Mouse (Mus musculus): ENCODE data around the gene Epb41l1. TPM values are rescaled to one million over a fixed set of nuclear protein-coding genes. Genes with fewer than 3 reads are reported as not detected.

Epb41l1 gene
- total RNA-seq, 1 experiment from 2014 or later: 0.70 TPM

- no peak for ATAC-seq (ENCODE audit: extremely low read depth, insufficient number of reproducible peaks, low FRiP score, poor library complexity, severe bottlenecking)
Observed at GRCm38 (mm10) chr2:156452149-156452536, 31.4 kb downstream of the Epb41l1 start.

DNA sequence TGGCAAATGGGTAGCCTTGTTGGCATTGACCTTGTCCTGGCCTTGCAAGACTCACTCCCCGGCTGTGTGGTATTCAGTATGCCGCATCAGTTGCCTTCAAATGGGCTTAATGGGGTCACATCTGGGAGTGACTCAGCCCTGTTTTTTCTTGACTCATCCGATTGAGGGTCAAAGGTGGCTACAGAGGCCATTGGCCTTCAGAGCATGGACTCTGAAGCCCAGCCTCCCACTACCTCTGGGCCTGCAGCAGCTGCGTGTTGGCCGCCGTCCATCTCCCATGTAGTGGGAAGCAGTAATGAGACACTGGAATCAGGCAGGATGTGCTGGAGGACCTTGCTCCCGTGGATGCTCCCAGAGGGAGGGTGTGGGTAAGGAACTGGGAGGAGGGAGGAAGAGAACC lies 33.1 kb downstream of the Epb41l1 start:
- ATAC-seq (ENCODE audit: extremely low read depth, insufficient number of reproducible peaks, low FRiP score, poor library complexity, severe bottlenecking): no peak

DNA sequence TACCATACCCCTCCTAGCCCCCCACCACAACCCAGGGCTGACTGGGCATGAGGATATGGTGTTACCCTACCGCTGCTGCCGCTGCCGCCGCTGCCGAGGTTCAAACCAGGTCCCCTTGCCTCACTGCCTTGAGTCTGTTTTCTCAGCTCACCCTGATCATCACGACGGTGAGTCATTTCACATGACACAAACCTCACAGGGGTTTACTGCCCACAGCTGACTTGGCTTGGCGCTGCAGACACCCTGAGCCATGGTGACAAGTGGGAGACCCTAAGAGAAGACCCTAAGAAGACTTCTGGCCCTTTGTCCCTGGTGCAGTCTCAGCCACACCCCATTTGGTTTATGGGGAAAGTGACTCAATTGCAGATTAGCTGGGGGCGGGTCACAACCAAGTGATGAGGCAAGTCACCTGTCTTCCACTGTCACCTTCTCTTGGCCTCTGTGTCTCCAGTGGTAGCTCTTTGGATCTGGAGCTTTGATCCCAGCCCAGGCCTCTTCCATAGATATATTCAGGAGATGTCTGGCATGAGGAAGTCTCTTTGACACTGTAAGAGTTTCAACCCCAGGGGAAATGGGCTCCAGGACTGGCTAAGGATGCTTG lies 34.9 kb downstream of the Epb41l1 start:
- ATAC-seq (ENCODE audit: extremely low read depth, insufficient number of reproducible peaks, low FRiP score, poor library complexity, severe bottlenecking): no peak

DNA sequence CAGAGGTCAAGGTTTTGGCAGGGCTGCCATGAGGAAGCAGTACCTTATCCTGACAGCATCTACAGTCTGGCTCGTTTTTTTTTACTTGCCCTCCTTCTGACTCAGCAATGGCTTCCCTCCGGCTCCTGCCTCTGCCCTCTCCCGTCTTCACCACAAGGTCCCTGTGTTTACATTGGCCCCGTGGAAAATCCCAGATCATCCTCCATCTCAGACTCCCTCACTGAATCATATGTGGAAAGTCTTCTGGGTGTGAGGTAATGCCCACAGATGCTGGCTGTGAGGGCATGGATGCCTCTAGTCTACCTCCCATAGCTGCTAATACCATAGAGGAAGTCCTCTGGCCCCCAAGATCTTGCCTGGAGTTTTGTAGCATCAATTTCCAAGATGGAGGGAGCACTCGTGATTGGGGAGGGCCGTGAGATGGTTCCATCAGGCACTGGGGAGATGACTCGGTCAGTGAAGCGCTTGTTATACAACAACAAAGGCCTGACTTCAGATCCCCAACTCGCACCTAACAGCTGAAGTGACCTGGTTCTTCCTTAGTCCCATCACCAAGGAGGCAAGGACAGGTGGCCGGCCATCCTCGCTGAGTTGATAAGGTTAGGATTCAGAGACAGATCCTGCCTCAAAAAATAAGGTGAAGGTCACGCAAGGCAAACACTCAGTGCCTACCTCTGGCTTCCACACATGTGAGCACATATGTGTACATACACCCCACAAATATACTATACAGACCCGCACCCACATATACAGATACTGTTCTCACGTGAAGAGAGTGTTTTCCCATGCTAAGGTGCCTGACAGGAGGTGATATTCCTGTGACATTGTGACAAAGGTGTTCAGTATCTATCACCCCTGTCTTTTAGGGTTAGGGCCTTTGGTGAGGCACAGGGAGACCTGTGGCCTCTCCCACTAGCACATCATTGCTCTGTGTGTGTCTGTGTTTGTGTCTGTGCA lies 36.0 kb downstream of the Epb41l1 start:
- ATAC-seq (ENCODE audit: extremely low read depth, insufficient number of reproducible peaks, low FRiP score, poor library complexity, severe bottlenecking): no peak

- ATAC-seq (ENCODE audit: extremely low read depth, insufficient number of reproducible peaks, low FRiP score, poor library complexity, severe bottlenecking): no peak
Observed at GRCm38 (mm10) chr2:156457343-156457717, 36.6 kb downstream of the Epb41l1 start.

- no peak for ATAC-seq (ENCODE audit: extremely low read depth, insufficient number of reproducible peaks, low FRiP score, poor library complexity, severe bottlenecking)
Observed at GRCm38 (mm10) chr2:156460470-156460869, 39.8 kb downstream of the Epb41l1 start.

GRCm38 (mm10) chr2:156462154-156463029 lies 41.7 kb downstream of the Epb41l1 start:
- no peak for ATAC-seq (ENCODE audit: extremely low read depth, insufficient number of reproducible peaks, low FRiP score, poor library complexity, severe bottlenecking)

- ATAC-seq (ENCODE audit: extremely low read depth, insufficient number of reproducible peaks, low FRiP score, poor library complexity, severe bottlenecking): no peak
Observed at GRCm38 (mm10) chr2:156464416-156464815, 43.7 kb downstream of the Epb41l1 start.

DNA sequence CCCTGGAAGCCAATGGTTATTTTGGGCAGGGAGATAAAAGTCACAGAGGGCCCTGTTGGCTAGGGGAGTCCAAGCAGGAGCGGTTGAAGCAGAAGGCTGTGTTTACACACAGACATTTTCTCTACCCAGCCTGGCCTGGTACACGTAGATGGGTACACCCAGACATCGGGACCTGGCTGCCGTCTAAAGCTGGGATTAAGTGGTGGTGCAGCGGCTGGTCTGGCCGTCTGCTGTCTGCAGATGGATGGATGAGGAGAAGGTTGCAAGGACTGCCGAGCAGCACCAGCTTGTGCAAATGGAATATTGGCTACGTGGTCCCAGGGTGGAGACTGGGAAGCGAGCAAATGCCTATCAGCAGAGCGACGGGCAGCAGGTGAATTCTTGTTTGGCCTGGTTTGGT lies 46.8 kb downstream of the Epb41l1 start:
- ATAC-seq (ENCODE audit: extremely low read depth, insufficient number of reproducible peaks, low FRiP score, poor library complexity, severe bottlenecking): no peak

- no peak for ATAC-seq (ENCODE audit: extremely low read depth, insufficient number of reproducible peaks, low FRiP score, poor library complexity, severe bottlenecking)
Observed at GRCm38 (mm10) chr2:156468890-156469289, 48.2 kb downstream of the Epb41l1 start.

- no peak for ATAC-seq (ENCODE audit: extremely low read depth, insufficient number of reproducible peaks, low FRiP score, poor library complexity, severe bottlenecking)
Observed at GRCm38 (mm10) chr2:156469508-156469907, 48.8 kb downstream of the Epb41l1 start.

- no peak for ATAC-seq (ENCODE audit: extremely low read depth, insufficient number of reproducible peaks, low FRiP score, poor library complexity, severe bottlenecking)
Observed at GRCm38 (mm10) chr2:156470938-156471337, 50.2 kb downstream of the Epb41l1 start.

DNA sequence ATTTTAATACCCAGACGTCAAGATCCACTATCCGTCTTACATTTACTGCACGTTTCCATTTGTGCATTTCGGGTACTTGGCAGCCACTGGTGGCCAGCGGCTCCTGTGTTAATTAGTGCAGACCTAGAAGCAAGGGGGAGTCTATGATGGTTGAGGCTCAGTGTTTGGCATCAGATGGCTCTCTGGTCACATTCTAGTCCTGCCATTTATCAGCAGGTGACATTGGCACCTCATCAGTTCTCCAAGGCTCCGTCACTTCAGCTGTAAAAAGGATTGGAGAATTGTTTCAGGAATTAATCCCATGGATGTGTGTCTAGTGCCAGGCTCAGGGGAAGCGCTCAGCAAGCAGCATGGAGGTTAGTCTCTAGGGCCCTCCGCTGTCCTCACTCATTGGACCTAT lies 51.6 kb downstream of the Epb41l1 start:
- ATAC-seq (ENCODE audit: extremely low read depth, insufficient number of reproducible peaks, low FRiP score, poor library complexity, severe bottlenecking): no peak

DNA sequence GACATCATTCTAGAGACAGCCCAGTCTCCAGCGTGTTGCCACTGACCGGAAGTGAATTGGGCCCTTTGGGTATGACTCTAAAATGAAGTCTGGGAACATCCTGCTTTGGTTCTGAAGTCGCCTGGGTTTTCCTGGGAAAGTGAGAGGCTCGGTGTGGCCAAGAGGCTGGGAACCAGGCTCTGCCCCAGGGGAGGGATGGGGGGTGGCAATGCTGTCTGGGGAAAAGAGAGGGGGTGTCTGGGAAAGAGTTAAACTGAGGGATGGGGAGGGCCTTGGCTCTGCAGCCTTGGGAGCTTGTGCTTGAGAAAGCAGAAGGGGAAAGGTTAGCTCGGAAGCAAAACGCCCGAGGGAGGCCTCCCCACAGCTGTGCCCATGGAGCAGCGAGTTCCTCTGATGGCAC lies 53.0 kb downstream of the Epb41l1 start:
- no peak for ATAC-seq (ENCODE audit: extremely low read depth, insufficient number of reproducible peaks, low FRiP score, poor library complexity, severe bottlenecking)

GRCm38 (mm10) chr2:156474111-156474510 lies 53.4 kb downstream of the Epb41l1 start:
- no peak for ATAC-seq (ENCODE audit: extremely low read depth, insufficient number of reproducible peaks, low FRiP score, poor library complexity, severe bottlenecking)

DNA sequence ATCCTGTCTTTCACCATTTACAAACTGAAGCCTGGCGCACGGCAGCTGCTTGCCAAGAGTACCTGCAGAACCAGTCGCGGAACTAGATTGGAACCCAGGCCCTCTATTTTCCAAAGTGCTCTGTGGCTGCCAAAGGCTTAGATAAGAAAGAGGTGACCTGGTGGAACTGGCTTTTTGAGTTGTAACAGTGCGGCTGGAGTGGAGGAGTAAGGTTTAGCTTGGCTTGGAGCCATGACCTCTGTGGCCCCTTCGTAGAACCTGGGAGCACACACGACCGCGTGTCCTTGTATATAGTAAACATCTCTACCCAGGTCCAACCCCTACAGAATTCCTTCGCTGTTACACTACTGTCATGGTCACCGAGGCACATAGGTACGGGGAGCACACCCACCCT lies 54.2 kb downstream of the Epb41l1 start:
- ATAC-seq (ENCODE audit: extremely low read depth, insufficient number of reproducible peaks, low FRiP score, poor library complexity, severe bottlenecking): no peak

DNA sequence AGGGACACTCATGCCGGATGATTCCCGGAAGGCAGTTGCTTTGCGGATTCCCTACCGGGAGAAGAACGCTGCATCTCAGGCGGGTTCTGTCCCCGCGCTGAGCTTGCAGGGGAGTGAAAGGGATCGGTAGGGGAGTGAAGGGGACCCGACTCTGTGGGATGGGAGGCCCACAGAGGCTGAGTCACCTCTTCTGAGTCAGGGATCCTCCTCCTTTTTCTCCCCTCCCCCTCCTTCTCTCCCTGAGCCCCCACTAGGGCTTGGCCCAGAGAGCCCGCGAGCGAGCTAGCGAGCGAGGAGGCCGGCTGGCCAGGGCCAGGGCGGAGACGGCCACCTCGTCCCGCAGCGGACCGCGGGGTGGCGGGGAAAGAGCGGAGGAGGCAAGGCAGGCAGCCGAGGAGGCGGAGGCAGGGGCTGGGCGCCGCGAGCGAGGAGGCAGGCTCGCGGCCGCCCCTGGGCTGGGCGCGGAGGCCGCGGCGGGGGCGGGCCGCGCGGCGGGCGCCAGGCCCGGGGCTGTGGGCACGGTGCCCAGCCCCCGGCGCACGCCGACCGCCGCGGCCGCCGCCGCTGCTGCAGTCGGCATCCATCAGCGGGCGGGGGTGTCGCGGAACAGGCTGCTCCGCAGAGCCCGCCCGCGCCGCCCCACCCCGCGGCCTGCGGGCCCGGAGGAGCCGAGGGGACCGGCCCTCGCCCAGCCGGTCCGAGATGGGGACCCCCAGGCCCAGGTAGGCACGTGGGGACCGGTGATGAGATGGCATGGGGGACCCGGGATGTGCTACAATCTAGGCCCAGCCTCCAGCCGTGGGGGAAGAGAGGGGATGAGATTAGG lies 54.8 kb downstream of the Epb41l1 start:
- no peak for ATAC-seq (ENCODE audit: extremely low read depth, insufficient number of reproducible peaks, low FRiP score, poor library complexity, severe bottlenecking)

DNA sequence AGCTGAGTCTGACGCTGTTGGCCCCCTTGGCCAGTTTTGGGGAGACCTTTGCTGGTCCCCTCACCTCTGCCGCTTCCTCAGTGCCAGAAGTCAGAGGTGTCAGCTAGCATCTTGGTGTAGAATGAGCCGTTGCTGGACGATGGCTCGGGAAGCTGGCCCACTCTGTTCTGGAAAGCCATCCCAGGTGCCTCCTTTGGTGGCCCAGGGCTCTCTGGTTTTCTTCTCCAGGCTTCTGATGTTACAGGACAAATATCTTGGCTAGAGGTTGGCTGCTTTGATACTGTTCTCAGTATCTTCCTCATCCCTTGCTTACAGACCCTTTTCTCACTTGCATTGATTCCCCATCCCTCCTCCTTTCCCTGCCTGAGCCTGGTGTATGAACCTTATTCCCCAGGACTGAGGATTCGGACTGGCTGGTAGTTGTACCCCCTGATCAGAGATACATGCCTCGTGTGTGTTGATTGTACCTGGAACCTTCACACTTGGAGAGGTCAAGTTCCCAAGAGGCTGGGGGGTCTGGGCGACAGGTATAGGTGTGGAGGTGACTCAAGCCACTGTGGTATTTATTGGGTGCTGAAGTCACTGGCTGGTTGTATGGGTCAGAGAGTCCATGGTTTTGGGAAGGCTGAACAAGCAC lies 55.5 kb downstream of the Epb41l1 start:
- no peak for ATAC-seq (ENCODE audit: extremely low read depth, insufficient number of reproducible peaks, low FRiP score, poor library complexity, severe bottlenecking)

Measured in neutrophil, adult 5-6 weeks (primary cell).